Mouse (Mus musculus) stomach, postnatal 0 days (tissue): ENCODE data around the gene Emc7.
"Not testable (repeated sequence)": the region's sequence is repeated elsewhere in the genome, so short reads cannot be mapped to it uniquely, and the experiment has no call there.

ENCODE experiments used
- CTCF ChIP-seq: IDR thresholded peaks from 2 replicates; pipeline ENCODE4 v1.5.1; 2016; ENCODE audit warnings: antibody characterized with exemption, low read depth, mild to moderate bottlenecking, moderate library complexity
- EP300 ChIP-seq: optimal IDR thresholded peaks from 2 replicates; pipeline ENCODE3; 2016; ENCODE audit warnings: antibody characterized with exemption

DNA sequence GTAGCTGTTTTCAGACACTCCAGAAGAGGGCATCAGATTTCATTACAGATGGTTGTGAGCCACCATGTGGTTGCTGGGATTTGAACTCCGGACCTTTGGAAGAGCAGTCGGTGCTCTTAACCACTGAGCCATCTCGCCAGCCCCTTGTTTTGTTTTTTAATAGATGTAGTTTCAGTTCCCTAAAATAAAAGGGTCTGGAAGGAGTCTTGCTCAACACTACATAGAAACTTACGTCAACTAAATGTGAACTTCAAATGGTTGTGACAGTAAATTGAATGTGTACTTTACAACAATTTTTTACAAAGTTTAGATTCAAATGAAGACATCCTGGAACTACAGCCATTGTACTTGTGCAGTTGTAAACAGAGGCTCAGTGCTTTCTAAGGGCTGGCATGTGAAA is 6.8 kb upstream of the Emc7 start:
- TF ChIP-seq CTCF, EP300: not testable (repeated sequence)
